Mouse (Mus musculus) bone marrow, adult 2 months (tissue): ENCODE results near the gene Atxn7l1.

ENCODE experiments used
- CTCF ChIP-seq: fragments of 200-500 bp; IDR thresholded peaks from 2 replicates; pipeline ENCODE4 v1.5.1; 2011; ENCODE audit warnings: low read length, control low read depth; ENCODE audit not compliant: control insufficient read depth, insufficient read depth
- POLR2A ChIP-seq: fragments of 200-500 bp; IDR thresholded peaks from 2 replicates; pipeline ENCODE4 v1.6.1; 2011; ENCODE audit warnings: low read depth, mild to moderate bottlenecking, control low read depth, low read length, borderline replicate concordance; ENCODE audit not compliant: control insufficient read depth

DNA sequence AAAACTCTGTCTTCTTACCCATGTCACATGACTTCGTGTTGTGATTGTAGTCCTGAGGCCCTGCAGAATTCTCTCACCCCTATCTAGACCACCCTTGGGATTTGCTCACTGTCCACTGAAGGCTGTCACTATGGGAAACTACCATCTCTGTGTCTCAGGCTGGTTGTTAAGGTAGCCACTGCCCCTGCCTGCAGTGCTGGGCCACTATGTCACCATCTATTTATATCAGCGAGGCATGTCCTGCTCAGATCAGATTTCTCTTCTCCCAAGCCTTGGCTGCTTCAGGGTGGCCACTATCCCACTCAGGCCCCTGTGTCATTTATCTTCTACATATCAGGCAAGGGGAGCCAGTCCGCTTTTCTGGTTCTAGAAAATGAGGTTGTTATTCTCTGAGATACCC, 8.4 kb upstream of the Atxn7l1 start:
- TF ChIP-seq CTCF: no peak
- TF ChIP-seq POLR2A: no peak
